Mouse (Mus musculus) liver, postnatal 0 days (tissue): Measurements from ENCODE around the gene Ifnab.

Source experiments
- CTCF ChIP-seq: sonication (generic); IDR thresholded peaks from 2 replicates; pipeline ENCODE4 v1.5.1; 2016; ENCODE audit warnings: antibody characterized with exemption, low read depth
- EP300 ChIP-seq: IDR thresholded peaks from 2 replicates; pipeline ENCODE4 v1.6.1; 2016; ENCODE audit warnings: antibody characterized with exemption, low read depth, mild to moderate bottlenecking

- no peak for TF ChIP-seq CTCF
- no peak for TF ChIP-seq EP300
Observed at GRCm38 (mm10) chr4:88655461-88655860, 35.7 kb downstream of the Ifnab start.
